In the genomic region with DNA sequence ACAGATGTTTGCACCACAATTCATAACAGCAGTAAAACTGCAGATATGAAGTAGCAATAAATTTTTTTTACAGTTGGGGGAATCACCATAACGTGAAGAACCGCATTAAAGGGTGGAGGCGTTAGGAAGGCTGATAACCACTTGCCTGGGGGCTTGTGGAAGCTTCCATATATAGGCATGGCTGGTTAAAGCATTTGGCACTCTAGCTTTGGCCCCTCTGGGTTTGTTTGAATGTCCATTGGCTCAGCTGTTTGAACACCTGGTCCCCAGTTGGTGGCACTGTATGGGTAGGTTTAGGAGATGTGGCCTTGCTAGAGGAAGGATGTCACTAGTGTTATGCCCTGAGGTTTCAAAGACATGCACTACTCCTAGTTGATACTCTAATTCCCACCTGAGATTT, we compare ENCODE assay signal across 15 mouse cellular contexts. TPM values are rescaled to one million over a fixed set of nuclear protein-coding genes. Genes with fewer than 3 reads are reported as not detected.
DNase-seq lines count a peak whose midpoint lies in the region; ATAC-seq and TF ChIP-seq lines count a peak whose summit lies in the region.
"Had no signal": no experiment of that assay in that cellular context is flagged by ENCODE, and none has a peak within 500 bp of the region (broad histone marks: within the 10 kb centered on the region; RNA-seq: fewer than 3 reads in every experiment).

No protein-coding gene starts in this region.

- ATAC-seq in inflammation-experienced regulatory T-cells, adult 6 months, result peak; percentile 50
- no peak for ATAC-seq in forebrain, embryonic 13.5 days

- 23% methylated on average over 3 of the region's 3 CpGs for whole genome bisulfite sequencing in small intestine, adult 2 months
- 95% methylated on average over 3 of the region's 3 CpGs for WGBS in forebrain, embryonic 13.5 days

- no peak overlapping the region for H3K9ac ChIP-seq in forebrain, embryonic 13.5 days
- H3K9ac ChIP-seq: embryonic facial prominence, embryonic 15.5 days; limb, embryonic 13.5 days; lung, embryonic 15.5 days; neural tube, embryonic 13.5 days had no signal

- TF ChIP-seq CTCF in gastrocnemius, adult 2 months (IDR thresholded peaks at IDR 0.05), result peak; percentile 6; the same call in 1 of the 2 replicates
- no peak for TF ChIP-seq CTCF in small intestine, adult 2 months (IDR thresholded peaks at IDR 0.05; ENCODE audit: extremely low read depth, insufficient read length, insufficient replicate concordance, low read depth, low read length)

- no peak overlapping the region for H3K4me3 ChIP-seq in gastrocnemius, adult 2 months
- no peak overlapping the region for H3K4me3 ChIP-seq in small intestine, adult 2 months (ENCODE audit: low read depth, low read length)
- no peak overlapping the region for H3K4me3 ChIP-seq in forebrain, embryonic 13.5 days
- H3K4me3 ChIP-seq: embryonic facial prominence, embryonic 15.5 days; limb, embryonic 13.5 days; lung, embryonic 15.5 days; megakaryocyte, embryonic 14.5 days; neural tube, embryonic 13.5 days had no signal

- no peaks in the 10 kb centered on the region for H3K36me3 ChIP-seq in small intestine, adult 2 months (ENCODE audit: control insufficient read depth, insufficient read depth, low read length)
- no peaks in the 10 kb centered on the region for H3K36me3 ChIP-seq in forebrain, embryonic 13.5 days (ENCODE audit: poor library complexity, severe bottlenecking)
- H3K36me3 ChIP-seq: embryonic facial prominence, embryonic 15.5 days; limb, embryonic 13.5 days; lung, embryonic 15.5 days; neural tube, embryonic 13.5 days had no signal

- peak overlapping the region; percentile 28; the same call in 1 of the 2 replicates for H3K27ac ChIP-seq in gastrocnemius, adult 2 months
- peak overlapping the region; percentile 53 for H3K27ac ChIP-seq in small intestine, adult 2 months (ENCODE audit: insufficient read depth, low read depth, low read length)
- no peak overlapping the region for H3K27ac ChIP-seq in forebrain, embryonic 13.5 days
- H3K27ac ChIP-seq: embryonic facial prominence, embryonic 15.5 days; limb, embryonic 13.5 days; lung, embryonic 15.5 days; neural tube, embryonic 13.5 days had no signal

- no peak for DNase-seq in gastrocnemius, adult 2 months
- DNase-seq in gastrocnemius, postnatal 10 days, result no peak
- DNase-seq in kidney, postnatal 10 days, result peak; percentile 5
- no peak for DNase-seq in kidney, adult 11 months
- no peak for DNase-seq in lung, adult 18-20 months
- DNase-seq: cerebellum, adult 8-10 months; right cerebral cortex, postnatal 4 days had no signal

- no peaks in the 10 kb centered on the region for H3K27me3 ChIP-seq in small intestine, adult 2 months (ENCODE audit: control insufficient read depth, insufficient read depth, low read length)
- H3K27me3 ChIP-seq in forebrain, embryonic 13.5 days, result no peaks in the 10 kb centered on the region
- H3K27me3 ChIP-seq: embryonic facial prominence, embryonic 15.5 days; limb, embryonic 13.5 days; lung, embryonic 15.5 days; megakaryocyte, embryonic 14.5 days; neural tube, embryonic 13.5 days had no signal

- peaks cover 18% of the 10 kb centered on the region for H3K4me1 ChIP-seq in small intestine, adult 2 months (ENCODE audit: control insufficient read depth, insufficient read depth, insufficient read length, low read length)
- peaks cover 3% of the 10 kb centered on the region for H3K4me1 ChIP-seq in forebrain, embryonic 13.5 days

- H3K4me2 ChIP-seq in forebrain, embryonic 13.5 days, result no peak overlapping the region
- H3K4me2 ChIP-seq: embryonic facial prominence, embryonic 15.5 days; limb, embryonic 13.5 days; lung, embryonic 15.5 days; neural tube, embryonic 13.5 days had no signal

- no peaks in the 10 kb centered on the region for H3K9me3 ChIP-seq in forebrain, embryonic 13.5 days (replicated peaks)
- H3K9me3 ChIP-seq: embryonic facial prominence, embryonic 15.5 days; limb, embryonic 13.5 days; lung, embryonic 15.5 days; megakaryocyte, embryonic 14.5 days; neural tube, embryonic 13.5 days had no signal

- intact Hi-C loops in gastrocnemius, adult 2 months (cut with DNase I), result no loop called here

- no peak for TF ChIP-seq POLR2A in small intestine, adult 2 months (IDR thresholded peaks at IDR 0.05; ENCODE audit: low read depth, low read length)

RNA-seq across cellular contexts. Expression of a gene that starts 27.0 kb away (rescaled TPM):
- 10 to 100 TPM; 53.8 to 62.8 TPM for total RNA-seq in gastrocnemius, adult 2 months (2021)
- total RNA-seq in gastrocnemius, postnatal 10 days (2021), result 10 to 100 TPM; 51.0 to 52.7 TPM
- polyA plus RNA-seq in inflammation-experienced regulatory T-cells, adult 6 months (2017; shearing (Covaris generic)), result 10 to 100 TPM; 47.8 to 56.5 (median 51.5) TPM
- 4.3 and 7.5 TPM in 2 replicates for polyA plus RNA-seq in small intestine, adult 2 months (2012; rRNA removed)
- 9.9 and 11.1 TPM in 2 replicates for polyA plus RNA-seq in forebrain, embryonic 13.5 days (2015; fragmentation: Nextera tagmentation; extraction: Ambion mirVana)
